Mouse (Mus musculus) olfactory bulb, adult 2 months (tissue): ENCODE results near the gene Muc2.

Experiments
- CTCF ChIP-seq: fragments of 200-500 bp; IDR thresholded peaks from 2 replicates; pipeline ENCODE4 v1.5.1; 2012; ENCODE audit warnings: low read depth, mild to moderate bottlenecking, low read length, moderate library complexity; ENCODE audit not compliant: insufficient read depth
- POLR2A ChIP-seq: fragments of 200-500 bp; IDR thresholded peaks from 2 replicates; pipeline ENCODE4 v1.6.1; 2012; ENCODE audit warnings: mild to moderate bottlenecking, low read depth, low read length, moderate library complexity; ENCODE audit not compliant: insufficient read depth

DNA sequence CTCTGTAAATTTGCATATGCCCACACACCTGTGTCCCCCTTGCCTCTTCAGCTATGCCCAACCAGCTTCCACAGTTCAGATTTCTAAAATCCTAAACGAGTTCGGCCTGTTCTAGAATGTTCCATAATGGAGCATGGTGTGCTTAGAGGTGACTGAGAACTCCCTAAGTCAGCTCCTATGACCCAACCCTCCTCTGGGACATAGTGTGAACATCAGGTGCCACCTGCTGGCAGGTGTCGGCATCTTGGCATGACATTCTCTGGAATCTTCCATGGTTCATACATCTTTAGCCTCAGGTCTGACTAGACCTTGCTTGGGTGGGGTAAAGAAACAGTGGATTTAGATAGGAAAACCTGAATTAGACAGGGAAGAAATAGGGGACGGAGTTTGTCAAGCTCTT lies 19.1 kb upstream of the Muc2 start:
- TF ChIP-seq CTCF: no peak
- TF ChIP-seq POLR2A: no peak
